Mouse (Mus musculus) liver, embryonic 14.5 days (tissue): Measurements from ENCODE around the gene Slc39a1.

Source experiments
- CTCF ChIP-seq: IDR thresholded peaks from 2 replicates; pipeline ENCODE4 v1.5.1; 2016; ENCODE audit warnings: antibody characterized with exemption, low read depth, control low read depth
- EP300 ChIP-seq: IDR thresholded peaks from 2 replicates; pipeline ENCODE4 v1.6.1; 2016; ENCODE audit warnings: antibody characterized with exemption, low read depth

DNA sequence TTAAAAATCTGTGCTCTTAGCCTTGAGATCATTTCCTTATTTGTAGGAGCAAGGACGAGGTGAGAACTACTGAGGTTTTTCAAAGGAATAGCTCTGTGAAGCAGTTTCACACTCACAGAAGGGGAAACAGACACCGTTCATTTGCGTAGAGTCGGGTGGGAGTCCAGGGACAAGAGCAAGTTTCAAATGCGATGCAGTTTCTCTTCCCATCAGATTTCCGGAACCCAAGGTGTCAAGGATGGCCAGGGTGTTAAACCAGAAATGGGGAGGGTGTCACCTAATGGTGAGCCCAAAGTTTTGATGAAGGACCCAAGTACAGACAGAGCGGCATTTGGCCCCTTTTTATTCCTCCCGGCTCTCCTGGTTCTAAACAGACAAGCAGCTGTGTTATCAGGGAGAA, 16.9 kb upstream of the Slc39a1 start:
- TF ChIP-seq CTCF = no peak
- no peak for TF ChIP-seq EP300
